In genomic region chr4:73524579-73525208, GRCm38 (mm10) we compare ENCODE assay signal across 22 mouse cellular contexts.
A peak's percentile ranks its signal among the peaks of the same experiment; 100 is the strongest.
DNase-seq lines count a peak whose midpoint lies in the region; ATAC-seq lines count a peak whose summit lies in the region.
"Had no signal": no experiment of that assay in that cellular context is flagged by ENCODE, and none has a peak within 500 bp of the region (broad histone marks: within the 10 kb centered on the region; RNA-seq: fewer than 3 reads in every experiment).

No protein-coding gene starts in this region.

- H3K4me1 ChIP-seq in forebrain, embryonic 12.5 days: no peaks in the 10 kb centered on the region
- H3K4me1 ChIP-seq in forebrain, embryonic 10.5 days: no peaks in the 10 kb centered on the region
- no peaks in the 10 kb centered on the region for H3K4me1 ChIP-seq in neural tube, embryonic 12.5 days
- no peaks in the 10 kb centered on the region for H3K4me1 ChIP-seq in neural tube, embryonic 13.5 days (replicated peaks)
- H3K4me1 ChIP-seq: forebrain, embryonic 13.5 days; midbrain, embryonic 13.5 days had no signal

- DNase-seq in forebrain, embryonic 10.5 days (ENCODE audit: extremely low spot score, low spot score): no peak
- no peak for DNase-seq in neural tube, embryonic 10.5 days (ENCODE audit: extremely low spot score, low spot score)
- DNase-seq in thymus, adult 18-20 months: no peak
- no peak for DNase-seq in thymus, postnatal 25 days
- DNase-seq: cerebellum, adult 11-12 months; cerebellum, postnatal 25 days; gastrocnemius, postnatal 14 days; heart, adult 11 months; kidney, postnatal 25 days; liver, postnatal 0 days; right cerebral cortex, postnatal 14 days had no signal

- H3K4me2 ChIP-seq in forebrain, embryonic 12.5 days: no peak overlapping the region
- H3K4me2 ChIP-seq in neural tube, embryonic 12.5 days (replicated peaks): no peak overlapping the region
- no peak overlapping the region for H3K4me2 ChIP-seq in neural tube, embryonic 13.5 days
- H3K4me2 ChIP-seq: forebrain, embryonic 13.5 days; heart, embryonic 11.5 days; liver, embryonic 11.5 days; midbrain, embryonic 13.5 days had no signal

- H3K9me3 ChIP-seq in forebrain, embryonic 12.5 days: no peaks in the 10 kb centered on the region
- peaks cover 6% of the 10 kb centered on the region; the same call in 1 of the 2 replicates for H3K9me3 ChIP-seq in forebrain, embryonic 10.5 days
- peaks cover 9% of the 10 kb centered on the region; the same call in 1 of the 2 replicates for H3K9me3 ChIP-seq in neural tube, embryonic 12.5 days
- 0 out of 2 replicates have a peak, but pooled peaks cover 3% of the 10 kb centered on the region for H3K9me3 ChIP-seq in neural tube, embryonic 13.5 days
- H3K9me3 ChIP-seq: midbrain, embryonic 13.5 days had no signal

- no peaks in the 10 kb centered on the region for H3K27me3 ChIP-seq in forebrain, embryonic 12.5 days
- no peaks in the 10 kb centered on the region for H3K27me3 ChIP-seq in forebrain, embryonic 10.5 days (ENCODE audit: poor library complexity, severe bottlenecking)
- H3K27me3 ChIP-seq in neural tube, embryonic 12.5 days (replicated peaks): no peaks in the 10 kb centered on the region
- no peaks in the 10 kb centered on the region for H3K27me3 ChIP-seq in neural tube, embryonic 13.5 days
- H3K27me3 ChIP-seq: forebrain, embryonic 13.5 days; midbrain, embryonic 13.5 days had no signal

- H3K4me3 ChIP-seq in forebrain, embryonic 12.5 days (replicated peaks): no peak overlapping the region
- H3K4me3 ChIP-seq in forebrain, embryonic 10.5 days: no peak overlapping the region
- H3K4me3 ChIP-seq in neural tube, embryonic 12.5 days: no peak overlapping the region
- H3K4me3 ChIP-seq in neural tube, embryonic 13.5 days: no peak overlapping the region
- H3K4me3 ChIP-seq: forebrain, embryonic 13.5 days; layer of hippocampus, adult 2 months; midbrain, embryonic 13.5 days had no signal

- H3K9ac ChIP-seq in forebrain, embryonic 12.5 days: no peak overlapping the region
- H3K9ac ChIP-seq in neural tube, embryonic 12.5 days: no peak overlapping the region
- H3K9ac ChIP-seq in neural tube, embryonic 13.5 days: no peak overlapping the region
- H3K9ac ChIP-seq: forebrain, embryonic 13.5 days; liver, postnatal 0 days; midbrain, embryonic 13.5 days had no signal

- peak; percentile 30; the same call in 1 of the 2 replicates for ATAC-seq in forebrain, embryonic 12.5 days (ENCODE audit: low FRiP score)
- ATAC-seq in neural tube, embryonic 12.5 days (ENCODE audit: low FRiP score, low read depth): peak; percentile 61
- peak; percentile 80 for ATAC-seq in neural tube, embryonic 13.5 days (ENCODE audit: low read depth)
- ATAC-seq: forebrain, embryonic 13.5 days; intestine, postnatal 0 days; liver, postnatal 0 days; lung, postnatal 0 days; midbrain, embryonic 13.5 days had no signal

- 71% methylated on average over 1 of the region's 1 CpGs for WGBS in forebrain, embryonic 12.5 days
- WGBS in forebrain, embryonic 10.5 days: 84% methylated on average over 1 of the region's 1 CpGs
- WGBS in neural tube, embryonic 12.5 days: 42% methylated on average over 1 of the region's 1 CpGs
- whole genome bisulfite sequencing in neural tube, embryonic 13.5 days: 43% methylated on average over 1 of the region's 1 CpGs

- H3K36me3 ChIP-seq in forebrain, embryonic 12.5 days (replicated peaks): no peaks in the 10 kb centered on the region
- H3K36me3 ChIP-seq in forebrain, embryonic 10.5 days (replicated peaks): no peaks in the 10 kb centered on the region
- no peaks in the 10 kb centered on the region for H3K36me3 ChIP-seq in neural tube, embryonic 12.5 days
- H3K36me3 ChIP-seq in neural tube, embryonic 13.5 days: no peaks in the 10 kb centered on the region
- H3K36me3 ChIP-seq: midbrain, embryonic 13.5 days had no signal

- H3K27ac ChIP-seq in forebrain, embryonic 12.5 days: no peak overlapping the region
- no peak overlapping the region for H3K27ac ChIP-seq in forebrain, embryonic 10.5 days
- H3K27ac ChIP-seq in neural tube, embryonic 12.5 days: no peak overlapping the region
- H3K27ac ChIP-seq in neural tube, embryonic 13.5 days (replicated peaks): no peak overlapping the region
- H3K27ac ChIP-seq: forebrain, embryonic 13.5 days; layer of hippocampus, adult 2 months; midbrain, embryonic 13.5 days; stomach, postnatal 0 days had no signal

Comparison
In these comparisons a context has a peak if more than half of its experiments do, and no peak if none do; other contexts are left out.
1. ATAC-seq: peak in every context shown above with its lines; median percentile 80 in neural tube, embryonic 13.5 days; 61 in neural tube, embryonic 12.5 days; 30 in forebrain, embryonic 12.5 days.